Comparison of ENCODE assay signal across 21 mouse cellular contexts in the genomic region with DNA sequence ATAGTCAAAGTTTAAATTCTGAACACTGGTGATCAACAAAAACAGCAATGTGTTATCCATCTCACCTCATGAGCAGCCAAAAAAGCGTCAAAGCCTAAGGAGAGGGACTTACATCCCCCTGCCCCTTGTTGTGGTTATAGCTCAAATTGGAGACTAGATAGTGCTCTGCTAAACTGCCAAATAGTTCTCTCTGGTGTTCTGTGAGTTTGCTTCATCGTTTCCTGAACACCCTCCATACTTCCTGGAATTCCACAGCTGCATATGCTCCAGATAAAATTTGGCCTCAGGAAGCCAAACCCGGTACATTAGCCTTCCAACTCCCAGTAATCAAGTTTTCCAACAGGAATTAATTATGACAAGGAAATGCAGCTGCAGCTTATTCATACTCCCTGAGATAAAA.
DNase-seq lines count a peak whose midpoint lies in the region; ATAC-seq and TF ChIP-seq lines count a peak whose summit lies in the region.
"Had no signal": no experiment of that assay in that cellular context is flagged by ENCODE, and none has a peak within 500 bp of the region (broad histone marks: within the 10 kb centered on the region; RNA-seq: fewer than 3 reads in every experiment).

No protein-coding gene starts in this region.

- TF ChIP-seq POLR2A in kidney, adult 2 months (IDR thresholded peaks at IDR 0.05; ENCODE audit: low read depth, low read length): no peak

- H3K4me2 ChIP-seq in heart, embryonic 12.5 days: no peak overlapping the region
- no peak overlapping the region for H3K4me2 ChIP-seq in stomach, embryonic 15.5 days
- no peak overlapping the region for H3K4me2 ChIP-seq in stomach, postnatal 0 days (replicated peaks; ENCODE audit: low read depth)
- H3K4me2 ChIP-seq: forebrain, embryonic 13.5 days; heart, embryonic 13.5 days; hindbrain, embryonic 13.5 days; liver, embryonic 12.5 days; midbrain, embryonic 15.5 days; neural tube, embryonic 15.5 days had no signal

- no peak overlapping the region for H3K9ac ChIP-seq in heart, embryonic 12.5 days
- no peak overlapping the region for H3K9ac ChIP-seq in stomach, embryonic 15.5 days
- H3K9ac ChIP-seq in stomach, postnatal 0 days (ENCODE audit: low read length): no peak overlapping the region
- H3K9ac ChIP-seq: forebrain, embryonic 13.5 days; heart, embryonic 13.5 days; hindbrain, embryonic 13.5 days; liver, embryonic 12.5 days; midbrain, embryonic 15.5 days; neural tube, embryonic 15.5 days had no signal

- no peak for ATAC-seq in heart, embryonic 12.5 days (ENCODE audit: insufficient number of reproducible peaks, low FRiP score)
- peak; percentile 56; the same call in 1 of the 2 replicates for ATAC-seq in stomach, embryonic 15.5 days (ENCODE audit: insufficient read depth, low FRiP score, low read depth)
- no peak for ATAC-seq in stomach, postnatal 0 days (ENCODE audit: low FRiP score, low TSS enrichment)
- ATAC-seq: forebrain, embryonic 13.5 days; inflammation-experienced regulatory T-cells, adult 6 months; liver, embryonic 12.5 days; midbrain, embryonic 15.5 days had no signal

- DNase-seq in heart, adult 8-10 months (ENCODE audit: low spot score): peak; percentile 29
- DNase-seq in kidney, postnatal 14 days: peak; percentile 5
- DNase-seq in kidney, adult 2 months: no peak
- no peak for DNase-seq in stomach, postnatal 0 days (ENCODE audit: low spot score)
- no peak for DNase-seq in layer of hippocampus, adult 9-11 months
- DNase-seq: cerebellum, adult 18-20 months; cerebellum, postnatal 25 days; gastrocnemius, postnatal 10 days; kidney, adult 9 months; right cerebral cortex, postnatal 14 days had no signal

- WGBS in heart, embryonic 12.5 days: 42% methylated on average over 3 of the region's 3 CpGs
- 56% methylated on average over 3 of the region's 3 CpGs for WGBS in kidney, adult 2 months
- 42% methylated on average over 3 of the region's 3 CpGs for WGBS in stomach, embryonic 15.5 days
- 38% methylated on average over 3 of the region's 3 CpGs for WGBS in stomach, postnatal 0 days

- H3K4me1 ChIP-seq in heart, embryonic 12.5 days (replicated peaks): no peaks in the 10 kb centered on the region
- H3K4me1 ChIP-seq in kidney, adult 2 months (ENCODE audit: control insufficient read depth, insufficient read depth, low read length): no peaks in the 10 kb centered on the region
- no peaks in the 10 kb centered on the region for H3K4me1 ChIP-seq in stomach, embryonic 15.5 days
- H3K4me1 ChIP-seq in stomach, postnatal 0 days (replicated peaks; ENCODE audit: control insufficient read depth, insufficient read depth): no peaks in the 10 kb centered on the region
- H3K4me1 ChIP-seq: forebrain, embryonic 13.5 days; heart, embryonic 13.5 days; hindbrain, embryonic 13.5 days; liver, embryonic 12.5 days; midbrain, embryonic 15.5 days; neural tube, embryonic 15.5 days had no signal

- TF ChIP-seq CTCF in kidney, adult 2 months (conservative IDR thresholded peaks at IDR 0.05; ENCODE audit: insufficient read depth, insufficient read length, low read depth, low read length): no peak
- no peak for TF ChIP-seq CTCF in stomach, postnatal 0 days (IDR thresholded peaks at IDR 0.05; ENCODE audit: low read depth)

- no peak for TF ChIP-seq EP300 in stomach, postnatal 0 days (optimal IDR thresholded peaks at IDR 0.05)

- H3K4me3 ChIP-seq in heart, embryonic 12.5 days: no peak overlapping the region
- H3K4me3 ChIP-seq in kidney, adult 2 months (ENCODE audit: insufficient read depth, low read depth, low read length): no peak overlapping the region
- H3K4me3 ChIP-seq in stomach, embryonic 15.5 days (replicated peaks): no peak overlapping the region
- H3K4me3 ChIP-seq in stomach, postnatal 0 days (ENCODE audit: low read depth, low read length): no peak overlapping the region
- H3K4me3 ChIP-seq: erythroblast, embryonic 14.5 days; forebrain, embryonic 13.5 days; heart, embryonic 13.5 days; hindbrain, embryonic 13.5 days; liver, embryonic 12.5 days; midbrain, embryonic 15.5 days; neural tube, embryonic 15.5 days had no signal

- no peaks in the 10 kb centered on the region for H3K36me3 ChIP-seq in heart, embryonic 12.5 days
- no peaks in the 10 kb centered on the region for H3K36me3 ChIP-seq in kidney, adult 2 months (ENCODE audit: control insufficient read depth, insufficient read depth, low read length)
- H3K36me3 ChIP-seq in stomach, embryonic 15.5 days: no peaks in the 10 kb centered on the region
- no peaks in the 10 kb centered on the region for H3K36me3 ChIP-seq in stomach, postnatal 0 days (ENCODE audit: control insufficient read depth, insufficient read depth, low read length)
- H3K36me3 ChIP-seq: heart, embryonic 13.5 days; hindbrain, embryonic 13.5 days; liver, embryonic 12.5 days; midbrain, embryonic 15.5 days; neural tube, embryonic 15.5 days had no signal

- no peak overlapping the region for H3K27ac ChIP-seq in heart, embryonic 12.5 days (ENCODE audit: poor library complexity, severe bottlenecking)
- no peak overlapping the region for H3K27ac ChIP-seq in kidney, adult 2 months (ENCODE audit: insufficient read depth, low read depth, low read length)
- no peak overlapping the region for H3K27ac ChIP-seq in stomach, embryonic 15.5 days
- H3K27ac ChIP-seq in stomach, postnatal 0 days (replicated peaks): no peak overlapping the region
- H3K27ac ChIP-seq: forebrain, embryonic 13.5 days; heart, embryonic 13.5 days; hindbrain, embryonic 13.5 days; liver, embryonic 12.5 days; midbrain, embryonic 15.5 days; neural tube, embryonic 15.5 days had no signal

- H3K9me3 ChIP-seq in heart, embryonic 12.5 days (replicated peaks): 0 out of 2 replicates have a peak, but pooled peaks cover 2% of the 10 kb centered on the region
- H3K9me3 ChIP-seq in stomach, embryonic 15.5 days: no peaks in the 10 kb centered on the region
- no peaks in the 10 kb centered on the region for H3K9me3 ChIP-seq in stomach, postnatal 0 days (ENCODE audit: control insufficient read depth, low read length)
- H3K9me3 ChIP-seq: forebrain, embryonic 13.5 days; heart, embryonic 13.5 days; hindbrain, embryonic 13.5 days; liver, embryonic 12.5 days; midbrain, embryonic 15.5 days; neural tube, embryonic 15.5 days had no signal

- no peaks in the 10 kb centered on the region for H3K27me3 ChIP-seq in heart, embryonic 12.5 days (replicated peaks)
- no peaks in the 10 kb centered on the region for H3K27me3 ChIP-seq in kidney, adult 2 months (replicated peaks; ENCODE audit: control insufficient read depth, insufficient read depth, low read length)
- no peaks in the 10 kb centered on the region for H3K27me3 ChIP-seq in stomach, embryonic 15.5 days (replicated peaks)
- H3K27me3 ChIP-seq in stomach, postnatal 0 days (ENCODE audit: control insufficient read depth, insufficient read depth, low read length): no peaks in the 10 kb centered on the region
- H3K27me3 ChIP-seq: CH12.LX; forebrain, embryonic 13.5 days; heart, embryonic 13.5 days; hindbrain, embryonic 13.5 days; liver, embryonic 12.5 days; midbrain, embryonic 15.5 days; neural tube, embryonic 15.5 days had no signal

Comparison
In these comparisons a context has a peak if more than half of its experiments do, and no peak if none do; other contexts are left out.
1. DNase-seq: peak in heart, adult 8-10 months (single experiment) and kidney, postnatal 14 days (single experiment); none in kidney, adult 2 months (single experiment), stomach, postnatal 0 days (single experiment) and layer of hippocampus, adult 9-11 months (single experiment).